Mouse (Mus musculus): ENCODE results near the gene Zbtb8b. TPM values are rescaled to one million over a fixed set of nuclear protein-coding genes. Genes with fewer than 3 reads are reported as not detected.

Zbtb8b gene
- polyA plus RNA-seq, 1 experiment from 2014 or later, result 15.0 TPM

- Histone ChIP-seq H3K27ac (no peak overlapping the region), H3K9ac (no peak overlapping the region), H3K4me2 (replicated peaks) (no peak overlapping the region), H3K9me3 (ENCODE audit: control insufficient read depth, low read length) (no peaks in the 10 kb centered on the region), H3K36me3 (replicated peaks; ENCODE audit: control insufficient read depth, insufficient read depth) (no peaks in the 10 kb centered on the region), H3K4me1 (replicated peaks; ENCODE audit: control insufficient read depth, insufficient read depth, low read length) (no peaks in the 10 kb centered on the region; the same call in 1 of the 2 replicates), H3K27me3 (ENCODE audit: control insufficient read depth, insufficient read depth, low read length) (no peaks in the 10 kb centered on the region), H3K4me3 (replicated peaks; ENCODE audit: low read length) (no peak overlapping the region)
- ATAC-seq (ENCODE audit: low FRiP score) (no peak), DNase-seq (ENCODE audit: low spot score) (no peak)
- WGBS, result 42% methylated on average over 12 of the region's 12 CpGs
These were observed 46.4 kb downstream of the Zbtb8b start for GRCm38 (mm10) chr4:129394089-129394870.

DNA sequence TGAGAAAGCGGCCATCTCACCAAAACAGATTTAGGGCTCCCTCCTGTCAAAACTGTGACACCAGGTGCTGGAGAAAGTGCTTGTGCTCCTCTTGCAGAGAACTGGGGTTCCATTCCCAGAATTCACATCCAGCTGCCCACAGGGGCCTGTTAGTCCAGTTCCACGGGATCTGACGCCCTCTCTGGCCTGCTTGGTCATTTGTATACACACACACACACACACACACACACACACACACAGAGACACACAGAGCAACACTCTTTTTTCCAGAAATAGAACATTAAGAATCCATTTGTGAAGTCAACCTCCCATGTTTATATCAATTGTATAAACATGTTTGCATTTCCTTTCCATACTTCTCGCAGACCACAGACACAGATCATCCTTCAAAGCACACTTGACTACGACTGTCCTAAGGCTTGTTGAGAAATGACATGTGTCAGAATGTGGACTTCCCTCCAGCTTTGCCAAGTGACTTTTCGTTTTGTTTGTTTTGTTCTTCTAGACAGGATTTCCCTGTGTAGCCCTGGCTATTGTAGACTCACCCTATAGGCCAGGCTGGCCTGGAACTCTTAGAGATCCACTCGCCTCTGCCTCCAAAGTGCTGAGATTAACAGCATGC, 49.6 kb downstream of the Zbtb8b start:
- Histone ChIP-seq H3K27me3 (ENCODE audit: control insufficient read depth, insufficient read depth, low read length) (no peaks in the 10 kb centered on the region), H3K4me1 (replicated peaks; ENCODE audit: control insufficient read depth, insufficient read depth, low read length) (no peaks in the 10 kb centered on the region; the same call in 1 of the 2 replicates), H3K27ac (no peak overlapping the region), H3K4me2 (replicated peaks) (no peak overlapping the region), H3K36me3 (replicated peaks; ENCODE audit: control insufficient read depth, insufficient read depth) (no peaks in the 10 kb centered on the region), H3K9me3 (ENCODE audit: control insufficient read depth, low read length) (no peaks in the 10 kb centered on the region), H3K9ac (no peak overlapping the region), H3K4me3 (replicated peaks; ENCODE audit: low read length) (no peak overlapping the region)
- DNase-seq (ENCODE audit: low spot score) (no peak), ATAC-seq (ENCODE audit: low FRiP score) (no peak)
- WGBS, result 88% methylated on average over 7 of the region's 7 CpGs

GRCm38 (mm10) chr4:129390216-129390743, 50.4 kb downstream of the Zbtb8b start:
- ATAC-seq (ENCODE audit: low FRiP score), result no peak
- Histone ChIP-seq H3K9ac (no peak overlapping the region), H3K27ac (no peak overlapping the region), H3K36me3 (replicated peaks; ENCODE audit: control insufficient read depth, insufficient read depth) (no peaks in the 10 kb centered on the region), H3K27me3 (ENCODE audit: control insufficient read depth, insufficient read depth, low read length) (no peaks in the 10 kb centered on the region), H3K4me1 (replicated peaks; ENCODE audit: control insufficient read depth, insufficient read depth, low read length) (no peaks in the 10 kb centered on the region; the same call in 1 of the 2 replicates), H3K9me3 (ENCODE audit: control insufficient read depth, low read length) (no peaks in the 10 kb centered on the region), H3K4me2 (replicated peaks) (no peak overlapping the region), H3K4me3 (replicated peaks; ENCODE audit: low read length) (no peak overlapping the region)
- WGBS, result 87% methylated on average over 14 of the region's 14 CpGs
- no peak for DNase-seq (ENCODE audit: low spot score)

GRCm38 (mm10) chr4:129388404-129388803, 52.2 kb downstream of the Zbtb8b start:
- H3K27me3 ChIP-seq (ENCODE audit: control insufficient read depth, insufficient read depth, low read length), result no peaks in the 10 kb centered on the region
- H3K27ac ChIP-seq, result no peak overlapping the region
- no peak overlapping the region for H3K9ac ChIP-seq
- no peak for DNase-seq (ENCODE audit: low spot score)
- no peaks in the 10 kb centered on the region for H3K36me3 ChIP-seq (replicated peaks; ENCODE audit: control insufficient read depth, insufficient read depth)
- no peaks in the 10 kb centered on the region for H3K4me1 ChIP-seq (replicated peaks; ENCODE audit: control insufficient read depth, insufficient read depth, low read length)
- ATAC-seq (ENCODE audit: low FRiP score), result no peak
- WGBS, result 42% methylated on average over 5 of the region's 5 CpGs
- H3K9me3 ChIP-seq (ENCODE audit: control insufficient read depth, low read length), result no peaks in the 10 kb centered on the region
- H3K4me3 ChIP-seq (replicated peaks; ENCODE audit: low read length), result no peak overlapping the region
- no peak overlapping the region for H3K4me2 ChIP-seq (replicated peaks)

DNA sequence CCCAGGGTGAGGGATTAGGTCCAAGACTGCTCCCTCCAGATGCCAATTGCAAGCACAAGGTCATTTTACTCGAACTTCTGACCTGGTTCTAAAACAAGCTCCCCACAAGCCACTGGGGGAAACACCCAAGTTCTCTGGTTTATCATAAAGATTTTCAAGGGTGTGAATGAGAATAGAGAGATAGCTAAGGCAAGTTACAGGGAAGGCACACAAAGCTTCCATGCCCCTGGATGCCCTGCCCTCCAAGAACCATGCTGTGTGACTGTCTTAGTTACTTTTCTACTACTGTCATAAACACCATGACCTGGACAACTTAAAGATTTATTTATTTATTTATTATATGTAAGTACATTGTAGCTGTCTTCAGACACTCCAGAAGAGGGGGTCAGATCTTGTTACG, 53.7 kb downstream of the Zbtb8b start:
- no peak for DNase-seq (ENCODE audit: low spot score)
- 76% methylated on average over 2 of the region's 2 CpGs for WGBS
- Histone ChIP-seq H3K27me3 (ENCODE audit: control insufficient read depth, insufficient read depth, low read length) (no peaks in the 10 kb centered on the region), H3K9me3 (ENCODE audit: control insufficient read depth, low read length) (no peaks in the 10 kb centered on the region), H3K4me3 (replicated peaks; ENCODE audit: low read length) (no peak overlapping the region), H3K36me3 (replicated peaks; ENCODE audit: control insufficient read depth, insufficient read depth) (no peaks in the 10 kb centered on the region), H3K4me1 (replicated peaks; ENCODE audit: control insufficient read depth, insufficient read depth, low read length) (no peaks in the 10 kb centered on the region), H3K27ac (no peak overlapping the region), H3K9ac (no peak overlapping the region), H3K4me2 (replicated peaks) (no peak overlapping the region)
- no peak for ATAC-seq (ENCODE audit: low FRiP score)

GRCm38 (mm10) chr4:129386269-129386946, 54.2 kb downstream of the Zbtb8b start:
- H3K4me3 ChIP-seq (replicated peaks; ENCODE audit: low read length), result no peak overlapping the region
- H3K27me3 ChIP-seq (ENCODE audit: control insufficient read depth, insufficient read depth, low read length), result no peaks in the 10 kb centered on the region
- no peak overlapping the region for H3K4me2 ChIP-seq (replicated peaks)
- H3K9ac ChIP-seq, result no peak overlapping the region
- H3K27ac ChIP-seq, result no peak overlapping the region
- DNase-seq (ENCODE audit: low spot score) (no peak), ATAC-seq (ENCODE audit: low FRiP score) (no peak)
- WGBS, result 88% methylated on average over 8 of the region's 8 CpGs
- no peaks in the 10 kb centered on the region for H3K9me3 ChIP-seq (ENCODE audit: control insufficient read depth, low read length)
- H3K36me3 ChIP-seq (replicated peaks; ENCODE audit: control insufficient read depth, insufficient read depth), result no peaks in the 10 kb centered on the region
- no peaks in the 10 kb centered on the region for H3K4me1 ChIP-seq (replicated peaks; ENCODE audit: control insufficient read depth, insufficient read depth, low read length)

DNA sequence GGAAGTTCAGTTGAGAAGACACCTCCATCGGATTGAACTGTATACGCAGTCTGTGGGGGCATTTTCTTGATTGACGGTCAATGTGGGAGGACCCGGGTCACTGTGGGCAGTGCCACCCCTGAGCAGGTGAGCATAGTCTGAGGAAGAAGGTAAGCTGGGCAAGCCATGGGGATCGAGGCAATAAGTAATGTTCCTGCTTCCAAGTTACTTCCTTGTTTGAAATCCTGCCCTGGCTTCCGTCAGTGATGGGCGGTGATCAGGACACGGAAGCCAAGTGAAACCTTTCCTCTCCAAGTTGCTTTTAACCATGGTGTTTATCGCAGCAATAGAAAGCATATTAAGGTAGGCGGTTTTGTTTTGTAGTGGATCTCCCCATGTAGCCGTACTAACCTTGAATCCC, 55.0 kb downstream of the Zbtb8b start:
- H3K4me3 ChIP-seq (replicated peaks; ENCODE audit: low read length), result no peak overlapping the region
- ATAC-seq (ENCODE audit: low FRiP score) (no peak), DNase-seq (ENCODE audit: low spot score) (no peak)
- no peaks in the 10 kb centered on the region for H3K4me1 ChIP-seq (replicated peaks; ENCODE audit: control insufficient read depth, insufficient read depth, low read length)
- no peaks in the 10 kb centered on the region for H3K36me3 ChIP-seq (replicated peaks; ENCODE audit: control insufficient read depth, insufficient read depth)
- no peaks in the 10 kb centered on the region for H3K9me3 ChIP-seq (ENCODE audit: control insufficient read depth, low read length)
- WGBS, result 93% methylated on average over 11 of the region's 11 CpGs
- no peak overlapping the region for H3K27ac ChIP-seq
- H3K4me2 ChIP-seq (replicated peaks), result no peak overlapping the region
- H3K27me3 ChIP-seq (ENCODE audit: control insufficient read depth, insufficient read depth, low read length), result no peaks in the 10 kb centered on the region
- H3K9ac ChIP-seq, result no peak overlapping the region

- Histone ChIP-seq H3K36me3 (replicated peaks; ENCODE audit: control insufficient read depth, insufficient read depth) (no peaks in the 10 kb centered on the region), H3K27ac (no peak overlapping the region), H3K4me1 (replicated peaks; ENCODE audit: control insufficient read depth, insufficient read depth, low read length) (no peaks in the 10 kb centered on the region), H3K4me3 (replicated peaks; ENCODE audit: low read length) (no peak overlapping the region), H3K9me3 (ENCODE audit: control insufficient read depth, low read length) (no peaks in the 10 kb centered on the region), H3K4me2 (replicated peaks) (no peak overlapping the region), H3K27me3 (ENCODE audit: control insufficient read depth, insufficient read depth, low read length) (no peaks in the 10 kb centered on the region), H3K9ac (no peak overlapping the region)
- no peak for ATAC-seq (ENCODE audit: low FRiP score)
- 46% methylated on average over 6 of the region's 6 CpGs for WGBS
- no peak for DNase-seq (ENCODE audit: low spot score)
These were observed 56.2 kb downstream of the Zbtb8b start for GRCm38 (mm10) chr4:129384440-129384839.

- no peak overlapping the region for H3K4me2 ChIP-seq (replicated peaks)
- H3K4me3 ChIP-seq (replicated peaks; ENCODE audit: low read length), result no peak overlapping the region
- H3K4me1 ChIP-seq (replicated peaks; ENCODE audit: control insufficient read depth, insufficient read depth, low read length), result no peaks in the 10 kb centered on the region
- no peaks in the 10 kb centered on the region for H3K27me3 ChIP-seq (ENCODE audit: control insufficient read depth, insufficient read depth, low read length)
- H3K9me3 ChIP-seq (ENCODE audit: control insufficient read depth, low read length), result no peaks in the 10 kb centered on the region
- 92% methylated on average over 3 of the region's 3 CpGs for WGBS
- no peak overlapping the region for H3K9ac ChIP-seq
- no peak overlapping the region for H3K27ac ChIP-seq
- H3K36me3 ChIP-seq (replicated peaks; ENCODE audit: control insufficient read depth, insufficient read depth), result no peaks in the 10 kb centered on the region
- DNase-seq (ENCODE audit: low spot score), result no peak
- no peak for ATAC-seq (ENCODE audit: low FRiP score)
These were observed 57.1 kb downstream of the Zbtb8b start for GRCm38 (mm10) chr4:129383586-129383985.
